Mouse (Mus musculus) kidney, adult 2 months (tissue): Measurements from ENCODE around the gene Itpr3. TPM values are rescaled to one million over a fixed set of nuclear protein-coding genes. Genes with fewer than 3 reads are reported as not detected.
A peak's percentile ranks its signal among the peaks of the same experiment; 100 is the strongest.

Experiments
- DNase-seq: peaks from one replicate; pipeline ENCODE4 v3.0.0; 2021
- H3K27ac ChIP-seq: fragments of 200-500 bp; 2 replicates; pipeline ENCODE4 v1.5.1; 2012; ENCODE audit warnings: low read depth, low read length, control low read depth, inconsistent platforms; ENCODE audit not compliant: insufficient read depth
- H3K27me3 ChIP-seq: fragments of 200-500 bp; replicated peaks from 2 replicates; pipeline ENCODE4 v1.6.1; 2012; ENCODE audit warnings: mild to moderate bottlenecking, moderate library complexity, low read length, inconsistent platforms; ENCODE audit not compliant: control insufficient read depth, insufficient read depth
- H3K36me3 ChIP-seq: fragments of 200-500 bp; 2 replicates; pipeline ENCODE4 v1.6.1; 2012; ENCODE audit warnings: mild to moderate bottlenecking, moderate library complexity, low read length, inconsistent platforms; ENCODE audit not compliant: control insufficient read depth, insufficient read depth
- H3K4me1 ChIP-seq: fragments of 200-500 bp; 2 replicates; pipeline ENCODE4 v1.6.1; 2011; ENCODE audit warnings: low read length; ENCODE audit not compliant: control insufficient read depth, insufficient read depth
- H3K4me3 ChIP-seq: fragments of 200-500 bp; 2 replicates; pipeline ENCODE4 v1.5.1; 2011; ENCODE audit warnings: mild to moderate bottlenecking, low read depth, low read length, control low read depth; ENCODE audit not compliant: insufficient read depth
- CTCF ChIP-seq: fragments of 200-500 bp; conservative IDR thresholded peaks from 2 replicates; pipeline ENCODE4 v1.5.1; 2011; ENCODE audit warnings: low read depth, mild to moderate bottlenecking, control low read depth, low read length, moderate library complexity, mixed read lengths; ENCODE audit not compliant: insufficient read depth, insufficient read length
- POLR2A ChIP-seq: fragments of 200-500 bp; IDR thresholded peaks from one replicate; pipeline ENCODE4 v1.6.1; 2011; ENCODE audit warnings: low read depth, low read length, control low read depth
- WGBS: fragments of 180-500 bp; shearing (Covaris S2); methylation state at CpG from one replicate; pipeline ENCODE4 v1.1.7; 2018; 5-methylcytosine and 5-hydroxymethylcytosine counted together
- polyA plus RNA-seq: library from polyadenylated mRNA; depleted of rRNA; stranded (reverse); fragments of >200 nt; gene quantifications from 2 replicates; pipeline ENCODE4 v1.2.3, GENCODE M21; 2012

Itpr3 gene
- polyA plus RNA-seq, 1 experiment = 6.9 TPM

DNA sequence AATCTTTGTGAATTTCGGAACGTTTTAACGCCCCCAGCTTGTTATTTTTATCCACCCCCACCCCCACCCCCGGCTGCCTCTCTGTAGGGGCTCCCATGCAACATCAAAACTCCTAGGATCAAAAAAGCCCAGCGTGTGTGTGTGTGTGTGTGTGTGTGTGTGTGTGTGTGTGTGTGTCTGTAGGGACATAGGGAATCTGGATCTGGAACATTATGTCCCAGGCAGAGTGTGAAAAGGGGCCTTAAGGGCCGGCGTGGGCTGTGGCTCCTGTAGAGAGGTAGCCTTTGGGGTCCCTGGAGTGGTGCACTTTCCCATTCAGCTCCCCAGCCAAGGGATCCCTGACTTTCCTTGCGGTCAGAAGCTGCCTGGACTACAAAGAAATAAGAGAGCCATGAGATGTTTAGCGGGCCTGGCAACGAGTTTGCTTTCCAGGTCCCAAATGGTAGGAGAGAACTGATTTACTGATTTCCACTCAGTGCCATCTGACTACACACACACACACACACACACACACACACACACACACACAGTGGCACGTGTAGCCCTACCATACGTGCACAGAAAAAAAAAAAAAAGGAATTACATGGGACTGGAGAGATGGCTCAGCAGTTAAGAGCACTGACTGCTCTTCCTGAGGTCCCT lies 38.4 kb upstream of the Itpr3 start:
- DNase-seq = no peak
- no peak overlapping the region for H3K27ac ChIP-seq
- no peaks in the 10 kb centered on the region; the same call in 1 of the 2 replicates for H3K36me3 ChIP-seq

DNA sequence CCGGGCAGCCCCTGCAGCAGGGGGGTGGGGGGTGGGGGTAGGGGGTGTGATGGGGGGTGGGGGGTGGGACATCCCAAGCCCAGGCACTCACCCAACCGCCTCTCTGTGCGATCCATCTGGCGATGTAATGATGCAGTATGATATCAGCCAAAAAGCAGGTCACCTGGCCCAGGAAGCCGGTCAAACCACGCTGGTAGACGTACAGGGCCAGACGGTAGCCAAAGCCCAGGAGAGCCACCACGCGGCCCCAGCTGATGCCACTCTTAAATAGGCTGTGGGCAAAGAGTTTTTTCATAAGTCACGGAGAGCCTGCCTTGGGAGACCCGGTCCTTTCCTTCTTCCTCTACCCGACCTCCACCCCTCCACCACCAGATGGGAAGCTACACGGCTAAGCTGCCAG lies 36.0 kb upstream of the Itpr3 start:
- no peak overlapping the region for H3K27ac ChIP-seq
- H3K27me3 ChIP-seq = no peaks in the 10 kb centered on the region
- no peak for DNase-seq
- no peaks in the 10 kb centered on the region for H3K4me1 ChIP-seq
- TF ChIP-seq CTCF = no peak
- no peak for TF ChIP-seq POLR2A
- 87% methylated on average over 14 of the region's 14 CpGs for WGBS
- H3K4me3 ChIP-seq = no peak overlapping the region
- H3K36me3 ChIP-seq = no peaks in the 10 kb centered on the region; the same call in 1 of the 2 replicates

More for the DNA sequence above, 38.4 kb upstream of the Itpr3 start:
- Histone ChIP-seq H3K27me3 (no peaks in the 10 kb centered on the region), H3K4me1 (no peaks in the 10 kb centered on the region), H3K4me3 (peak overlapping the region; percentile 58)
- WGBS = 35% methylated on average over 12 of the region's 12 CpGs
- no peak for TF ChIP-seq POLR2A
- TF ChIP-seq CTCF = no peak

DNA sequence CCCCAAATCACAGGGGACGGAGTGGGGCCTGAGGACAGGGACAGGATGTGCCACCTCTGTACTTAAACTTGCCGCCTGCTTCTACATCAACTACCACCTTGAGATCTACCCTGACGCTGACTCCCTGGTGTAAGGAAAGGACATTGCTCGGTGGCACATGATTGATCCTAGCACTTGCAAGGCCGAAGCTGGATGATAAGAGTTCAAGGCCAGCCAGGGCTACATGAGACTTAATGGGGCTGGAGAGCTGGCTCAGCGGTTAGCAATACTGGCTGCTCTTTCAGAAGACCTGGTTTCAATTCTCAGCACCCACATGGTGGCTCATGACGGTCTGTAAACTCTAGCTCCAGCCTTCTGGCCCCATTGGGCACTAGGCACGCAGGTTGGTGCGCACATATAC lies 35.4 kb upstream of the Itpr3 start:
- WGBS = 96% methylated on average over 9 of the region's 9 CpGs
- TF ChIP-seq CTCF (no peak), POLR2A (no peak)
- no peaks in the 10 kb centered on the region; the same call in 1 of the 2 replicates for H3K36me3 ChIP-seq

DNA sequence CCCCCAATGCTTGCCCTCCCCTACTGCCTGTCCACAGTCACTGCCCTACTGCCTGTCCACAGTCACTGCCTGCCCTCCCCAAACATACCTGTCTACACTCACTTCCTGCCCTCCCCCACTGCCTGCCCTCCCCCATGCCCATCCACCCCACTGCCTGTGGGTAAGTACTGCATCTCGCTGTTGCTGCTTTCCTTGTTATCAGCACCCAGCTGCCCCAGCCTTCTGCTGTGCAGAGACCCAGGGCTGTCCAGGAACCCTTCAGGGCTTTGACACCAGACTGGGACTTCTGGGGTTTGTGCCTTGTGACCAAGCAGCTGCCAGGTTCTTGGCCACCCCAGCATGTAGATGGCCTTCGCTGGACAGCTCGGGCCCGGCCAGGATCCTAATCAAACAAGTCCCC lies 33.8 kb upstream of the Itpr3 start:
- Histone ChIP-seq H3K27ac (no peak overlapping the region), H3K4me1 (no peaks in the 10 kb centered on the region), H3K27me3 (no peaks in the 10 kb centered on the region), H3K4me3 (no peak overlapping the region), H3K36me3 (no peaks in the 10 kb centered on the region; the same call in 1 of the 2 replicates)
- DNase-seq = no peak
- no peak for TF ChIP-seq CTCF
- TF ChIP-seq POLR2A = no peak
- WGBS = 87% methylated on average over 4 of the region's 4 CpGs

More for the DNA sequence above, 35.4 kb upstream of the Itpr3 start:
- Histone ChIP-seq H3K4me1 (no peaks in the 10 kb centered on the region), H3K4me3 (no peak overlapping the region), H3K27ac (no peak overlapping the region), H3K27me3 (no peaks in the 10 kb centered on the region)
- DNase-seq = no peak

DNA sequence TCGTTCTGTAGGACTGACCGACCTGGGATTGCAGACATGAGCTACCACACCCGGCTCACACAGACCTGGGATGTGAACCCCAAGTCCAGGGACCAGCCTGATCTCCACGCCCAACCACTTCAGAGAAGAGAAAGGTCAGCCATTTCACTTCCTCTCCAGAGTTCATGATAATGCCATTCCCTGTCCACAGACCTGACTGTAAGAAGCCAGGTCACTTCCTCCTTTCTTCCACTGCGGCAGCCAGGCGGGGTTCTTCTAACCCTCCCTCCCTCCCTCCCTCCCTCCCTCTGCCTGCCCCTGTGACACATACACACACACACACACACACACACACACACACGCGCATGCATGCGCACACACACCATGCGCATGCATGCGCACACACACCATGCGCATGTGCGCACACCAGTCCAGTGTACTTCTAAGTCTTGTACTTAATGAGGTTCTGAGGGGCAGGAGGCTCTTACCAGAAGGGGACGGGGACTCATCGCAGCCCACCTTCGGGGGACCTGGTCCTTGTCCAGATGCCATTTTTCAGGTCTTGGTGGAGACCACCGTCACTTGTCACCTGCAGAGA lies 31.7 kb upstream of the Itpr3 start:
- DNase-seq = no peak
- TF ChIP-seq POLR2A (no peak), CTCF (no peak)
- 89% methylated on average over 17 of the region's 17 CpGs for WGBS
- H3K27ac ChIP-seq = no peak overlapping the region
- H3K36me3 ChIP-seq = no peaks in the 10 kb centered on the region; the same call in 1 of the 2 replicates
- no peaks in the 10 kb centered on the region; the same call in 1 of the 2 replicates for H3K4me1 ChIP-seq
- H3K27me3 ChIP-seq = no peaks in the 10 kb centered on the region
- no peak overlapping the region for H3K4me3 ChIP-seq

DNA sequence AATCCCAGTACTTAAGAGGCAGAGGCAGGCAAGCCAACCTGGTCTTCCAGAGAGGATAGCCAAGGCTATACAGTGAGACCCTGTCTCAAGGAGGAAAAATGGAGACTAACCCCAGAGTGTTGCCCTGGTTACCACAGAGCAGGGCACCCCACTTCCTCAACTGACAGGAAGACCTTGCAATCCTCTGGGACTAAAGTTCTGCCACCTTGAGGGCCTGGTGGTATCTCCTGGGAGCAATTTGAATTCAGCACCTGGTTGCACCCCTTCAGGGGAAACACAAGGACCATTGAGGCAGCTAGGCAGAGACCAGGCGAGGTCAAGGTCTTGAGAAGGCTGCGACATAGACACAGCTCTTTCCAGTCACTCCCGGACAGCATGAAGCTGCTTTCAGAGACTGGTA lies 31.2 kb upstream of the Itpr3 start:
- Histone ChIP-seq H3K27me3 (no peaks in the 10 kb centered on the region), H3K4me1 (no peaks in the 10 kb centered on the region; the same call in 1 of the 2 replicates), H3K36me3 (no peaks in the 10 kb centered on the region; the same call in 1 of the 2 replicates), H3K4me3 (no peak overlapping the region), H3K27ac (no peak overlapping the region)
- 96% methylated on average over 3 of the region's 3 CpGs for WGBS
- no peak for DNase-seq
- TF ChIP-seq CTCF = no peak
- TF ChIP-seq POLR2A = no peak

DNA sequence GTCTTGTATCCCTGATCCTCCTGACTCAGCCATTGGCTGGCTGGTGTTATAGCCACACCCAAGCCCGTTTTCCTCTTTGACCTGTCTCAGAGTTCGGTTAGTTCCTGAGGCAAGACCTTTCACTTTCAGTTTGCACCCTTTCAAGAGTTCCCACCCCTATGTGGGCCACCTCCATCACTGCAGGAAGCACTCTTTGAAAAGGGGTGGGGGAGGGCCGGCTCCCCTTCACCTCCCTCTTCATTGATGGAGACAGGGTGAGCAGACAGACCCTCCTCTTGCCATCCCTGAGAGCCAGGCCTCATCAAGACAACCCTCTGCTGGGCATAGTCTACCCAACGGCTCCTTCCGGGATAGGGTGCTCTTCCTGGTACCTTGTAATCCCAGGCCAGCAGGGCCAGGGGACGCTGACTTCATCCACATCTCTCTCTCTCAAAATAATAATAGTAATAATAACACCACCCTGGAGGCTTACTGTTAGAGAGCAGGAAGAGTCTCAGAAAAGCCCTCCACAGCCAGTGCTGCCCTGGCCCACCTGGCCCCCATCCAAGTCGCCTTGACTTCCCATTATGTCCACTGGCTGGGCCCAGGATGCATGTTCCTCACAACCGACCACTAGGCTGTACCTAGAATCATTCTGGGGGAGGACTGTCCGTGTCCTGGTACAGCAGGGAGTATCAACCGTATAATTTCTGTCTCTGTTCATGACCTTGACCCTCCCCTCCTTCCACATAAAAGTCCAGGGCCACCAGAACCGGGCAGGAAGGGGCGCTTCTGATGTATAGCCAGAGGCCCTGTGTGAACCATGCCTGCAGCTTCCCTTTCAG lies 29.4 kb upstream of the Itpr3 start:
- H3K27ac ChIP-seq = peak overlapping the region; percentile 67
- 9% methylated on average over 12 of the region's 12 CpGs for WGBS
- no peaks in the 10 kb centered on the region for H3K36me3 ChIP-seq
- TF ChIP-seq POLR2A (no peak), CTCF (no peak)
- H3K4me3 ChIP-seq = peak overlapping the region; percentile 93
- peak; percentile 70 for DNase-seq
- H3K27me3 ChIP-seq = no peaks in the 10 kb centered on the region
- no peaks in the 10 kb centered on the region; the same call in 1 of the 2 replicates for H3K4me1 ChIP-seq
